Mouse (Mus musculus): Measurements from ENCODE around the gene Abhd12. TPM values are rescaled to one million over a fixed set of nuclear protein-coding genes. Genes with fewer than 3 reads are reported as not detected.

The Abhd12 gene
- polyA plus RNA-seq, 1 experiment: 62.6 TPM

GRCm38 (mm10) chr2:150793320-150793719 lies 111.2 kb downstream of the Abhd12 start:
- no peak for TF ChIP-seq POLR2A (IDR thresholded peaks at IDR 0.05; ENCODE audit: low read depth, low read length)
- no peak for TF ChIP-seq CTCF (conservative IDR thresholded peaks at IDR 0.05; ENCODE audit: insufficient read depth, insufficient read length, low read depth, low read length)
- H3K27me3 ChIP-seq (replicated peaks; ENCODE audit: control insufficient read depth, insufficient read depth, low read length): no peaks in the 10 kb centered on the region
- peaks cover 2% of the 10 kb centered on the region; the same call in 1 of the 2 replicates for H3K4me1 ChIP-seq (ENCODE audit: control insufficient read depth, insufficient read depth, low read length)
- H3K4me3 ChIP-seq (ENCODE audit: insufficient read depth, low read depth, low read length): no peak overlapping the region
- no peak overlapping the region for H3K27ac ChIP-seq (ENCODE audit: insufficient read depth, low read depth, low read length)
- H3K36me3 ChIP-seq (ENCODE audit: control insufficient read depth, insufficient read depth, low read length): no peaks in the 10 kb centered on the region; the same call in 1 of the 2 replicates
- no peak for DNase-seq
- WGBS: 65% methylated on average over 4 of the region's 4 CpGs

GRCm38 (mm10) chr2:150788768-150789550 lies 115.6 kb downstream of the Abhd12 start:
- TF ChIP-seq CTCF (conservative IDR thresholded peaks at IDR 0.05; ENCODE audit: insufficient read depth, insufficient read length, low read depth, low read length) (no peak), POLR2A (IDR thresholded peaks at IDR 0.05; ENCODE audit: low read depth, low read length) (no peak)
- 43% methylated on average over 4 of the region's 4 CpGs for WGBS

GRCm38 (mm10) chr2:150787234-150787771 lies 117.2 kb downstream of the Abhd12 start:
- no peak for TF ChIP-seq POLR2A (IDR thresholded peaks at IDR 0.05; ENCODE audit: low read depth, low read length)
- peak overlapping the region; percentile 95 for H3K4me3 ChIP-seq (ENCODE audit: insufficient read depth, low read depth, low read length)
- WGBS: 2% methylated on average over 23 of the region's 23 CpGs
- H3K27me3 ChIP-seq (replicated peaks; ENCODE audit: control insufficient read depth, insufficient read depth, low read length): no peaks in the 10 kb centered on the region
- no peak for DNase-seq
- H3K36me3 ChIP-seq (ENCODE audit: control insufficient read depth, insufficient read depth, low read length): no peaks in the 10 kb centered on the region
- no peak overlapping the region for H3K27ac ChIP-seq (ENCODE audit: insufficient read depth, low read depth, low read length)
- peaks cover 5% of the 10 kb centered on the region; the same call in 1 of the 2 replicates for H3K4me1 ChIP-seq (ENCODE audit: control insufficient read depth, insufficient read depth, low read length)

More at GRCm38 (mm10) chr2:150788768-150789550, 115.6 kb downstream of the Abhd12 start:
- Histone ChIP-seq H3K4me3 (ENCODE audit: insufficient read depth, low read depth, low read length) (no peak overlapping the region), H3K4me1 (ENCODE audit: control insufficient read depth, insufficient read depth, low read length) (peaks cover 5% of the 10 kb centered on the region; the same call in 1 of the 2 replicates), H3K27me3 (replicated peaks; ENCODE audit: control insufficient read depth, insufficient read depth, low read length) (no peaks in the 10 kb centered on the region), H3K36me3 (ENCODE audit: control insufficient read depth, insufficient read depth, low read length) (no peaks in the 10 kb centered on the region), H3K27ac (ENCODE audit: insufficient read depth, low read depth, low read length) (no peak overlapping the region)
- peak; percentile 86 for DNase-seq

- Histone ChIP-seq H3K4me3 (ENCODE audit: insufficient read depth, low read depth, low read length) (peak within 1 kb of the TSS; percentile 95), H3K36me3 (ENCODE audit: control insufficient read depth, insufficient read depth, low read length) (no peaks in the 10 kb centered on the region), H3K4me1 (ENCODE audit: control insufficient read depth, insufficient read depth, low read length) (peaks cover 5% of the 10 kb centered on the region; the same call in 1 of the 2 replicates), H3K27me3 (replicated peaks; ENCODE audit: control insufficient read depth, insufficient read depth, low read length) (no peaks in the 10 kb centered on the region), H3K27ac (ENCODE audit: insufficient read depth, low read depth, low read length) (peak within 1 kb of the TSS; percentile 52)
- peak; percentile 89 for DNase-seq
- 2% methylated on average over 57 of the region's 58 CpGs for WGBS
- TF ChIP-seq CTCF (conservative IDR thresholded peaks at IDR 0.05; ENCODE audit: insufficient read depth, insufficient read length, low read depth, low read length) (no peak), POLR2A (IDR thresholded peaks at IDR 0.05; ENCODE audit: low read depth, low read length) (peak; percentile 71)
These were observed 118.0 kb downstream of the Abhd12 start, which contains the start of gene Pygb for GRCm38 (mm10) chr2:150786251-150787180. Pygb (plus strand) TSS chr2:150786735.

GRCm38 (mm10) chr2:150782801-150783200 lies 121.7 kb downstream of the Abhd12 start:
- H3K27ac ChIP-seq (ENCODE audit: insufficient read depth, low read depth, low read length): no peak overlapping the region
- H3K4me3 ChIP-seq (ENCODE audit: insufficient read depth, low read depth, low read length): no peak overlapping the region
- no peak for DNase-seq
- 89% methylated on average over 2 of the region's 2 CpGs for WGBS
- H3K36me3 ChIP-seq (ENCODE audit: control insufficient read depth, insufficient read depth, low read length): no peaks in the 10 kb centered on the region
- no peak for TF ChIP-seq POLR2A (IDR thresholded peaks at IDR 0.05; ENCODE audit: low read depth, low read length)
- TF ChIP-seq CTCF (conservative IDR thresholded peaks at IDR 0.05; ENCODE audit: insufficient read depth, insufficient read length, low read depth, low read length): no peak
- no peaks in the 10 kb centered on the region for H3K27me3 ChIP-seq (replicated peaks; ENCODE audit: control insufficient read depth, insufficient read depth, low read length)
- H3K4me1 ChIP-seq (ENCODE audit: control insufficient read depth, insufficient read depth, low read length): peaks cover 3% of the 10 kb centered on the region; the same call in 1 of the 2 replicates

Other genes with a start within 250 kb of the Abhd12 start
- 461 and 477 TPM in 2 replicates for gene Acss1, start 236.2 kb downstream of the Abhd12 start, polyA plus RNA-seq (2012; rRNA removed)
- gene Vsx1, start 215.4 kb downstream of the Abhd12 start, polyA plus RNA-seq (2012; rRNA removed): not detected in 2 replicates
- 21.7 and 22.0 TPM in 2 replicates for gene Entpd6, start 155.7 kb downstream of the Abhd12 start, polyA plus RNA-seq (2012; rRNA removed)
- 24.7 and 27.0 TPM in 2 replicates for gene Pygb, start 118.0 kb downstream of the Abhd12 start, polyA plus RNA-seq (2012; rRNA removed)
- 0.52 and 0.57 TPM in 2 replicates for gene Gins1, start 659 bp upstream of the Abhd12 start, polyA plus RNA-seq (2012; rRNA removed)
- 11.5 and 11.7 TPM in 2 replicates for gene Ninl, start 134.6 kb upstream of the Abhd12 start, polyA plus RNA-seq (2012; rRNA removed)
- gene Nanp, start 134.7 kb upstream of the Abhd12 start, polyA plus RNA-seq (2012; rRNA removed): 4.0 and 6.1 TPM in 2 replicates
- not detected in 2 replicates for gene Gm14151, start 187.6 kb upstream of the Abhd12 start, polyA plus RNA-seq (2012; rRNA removed)
- not detected in 2 replicates for gene Gm14147, start 193.5 kb upstream of the Abhd12 start, polyA plus RNA-seq (2012; rRNA removed)